Mouse (Mus musculus): ENCODE measurements around the gene Olfr1302. TPM values are rescaled to one million over a fixed set of nuclear protein-coding genes. Genes with fewer than 3 reads are reported as not detected.

The Olfr1302 gene
- not detected in 2 replicates for total RNA-seq (2023)

GRCm38 (mm10) chr2:111777129-111777528, at the start of gene Olfr1302:
Gene Olfr1302, plus strand, starts transcription at chr2:111777429.

GRCm38 (mm10) chr2:111750706-111751105, 26.5 kb upstream of the Olfr1302 start, which contains the start of gene Olfr1301:
Gene Olfr1301, plus strand, starts transcription at chr2:111751006.

GRCm38 (mm10) chr2:111820240-111820639, 43.0 kb downstream of the Olfr1302 start, which contains the start of gene Olfr1303:
Gene Olfr1303, minus strand, starts transcription at chr2:111820340.

Other genes with a start within 250 kb of the Olfr1302 start
- not detected in 2 replicates for gene Olfr1294, start 237.1 kb upstream of the Olfr1302 start, total RNA-seq (2023)
- gene Olfr1295, start 207.7 kb upstream of the Olfr1302 start, total RNA-seq (2023), result not detected in 2 replicates
- gene Olfr1297, start 150.9 kb upstream of the Olfr1302 start, total RNA-seq (2023), result not detected in 2 replicates
- gene Olfr1298, start 128.2 kb upstream of the Olfr1302 start, total RNA-seq (2023), result not detected in 2 replicates
- gene Olfr1299, start 116.0 kb upstream of the Olfr1302 start, total RNA-seq (2023), result not detected in 2 replicates
- not detected in 2 replicates for gene Olfr1301, start 26.4 kb upstream of the Olfr1302 start, total RNA-seq (2023)
- not detected in 2 replicates for gene Olfr1303, start 42.9 kb downstream of the Olfr1302 start, total RNA-seq (2023)
- not detected in 2 replicates for gene Olfr1305, start 99.7 kb downstream of the Olfr1302 start, total RNA-seq (2023)
- not detected in 2 replicates for gene Olfr1306, start 138.8 kb downstream of the Olfr1302 start, total RNA-seq (2023)
- 0.06 and 0.09 TPM in 2 replicates for gene Olfr1307, start 172.0 kb downstream of the Olfr1302 start, total RNA-seq (2023)
- not detected in 2 replicates for gene Olfr1308, start 187.5 kb downstream of the Olfr1302 start, total RNA-seq (2023)
- gene Olfr1309, start 212.9 kb downstream of the Olfr1302 start, total RNA-seq (2023), result not detected in 2 replicates
- gene Olfr1310, start 235.3 kb downstream of the Olfr1302 start, total RNA-seq (2023), result not detected in 2 replicates
- gene Olfr1311, start 247.0 kb downstream of the Olfr1302 start, total RNA-seq (2023), result not detected in 2 replicates